Mouse (Mus musculus) heart, embryonic 10.5 days (tissue): ENCODE results near the gene Cerk. TPM values are rescaled to one million over a fixed set of nuclear protein-coding genes. Genes with fewer than 3 reads are reported as not detected.
"Not testable (repeated sequence)": the region's sequence is repeated elsewhere in the genome, so short reads cannot be mapped to it uniquely, and the experiment has no call there.

ENCODE experiments used
- DNase-seq: peaks from one replicate; pipeline ENCODE4 v3.0.0-alpha.2; 2017; ENCODE audit warnings: low spot score
- H3K27ac ChIP-seq: fragments of 300-500 bp; sonication (generic); 2 replicates; pipeline ENCODE4 v1.5.1; 2016; ENCODE audit warnings: mild to moderate bottlenecking
- H3K27me3 ChIP-seq: fragments of 300-500 bp; sonication (generic); 2 replicates; pipeline ENCODE4 v1.6.1; 2016; ENCODE audit warnings: mild to moderate bottlenecking; ENCODE audit not compliant: poor library complexity, insufficient read depth, severe bottlenecking
- H3K36me3 ChIP-seq: fragments of 300-500 bp; sonication (generic); 2 replicates; pipeline ENCODE4 v1.6.1; 2016; ENCODE audit warnings: mild to moderate bottlenecking, moderate library complexity
- H3K4me1 ChIP-seq: fragments of 300-500 bp; sonication (generic); 2 replicates; pipeline ENCODE4 v1.6.1; 2016; ENCODE audit warnings: mild to moderate bottlenecking
- H3K4me3 ChIP-seq: fragments of 300-500 bp; sonication (generic); 2 replicates; pipeline ENCODE4 v1.5.1; 2016; ENCODE audit warnings: mild to moderate bottlenecking, moderate library complexity
- H3K9me3 ChIP-seq: fragments of 300-500 bp; sonication (generic); 2 replicates; pipeline ENCODE4 v1.6.1; 2016; ENCODE audit warnings: mild to moderate bottlenecking, moderate library complexity
- WGBS: fragments of 180-500 bp; shearing (Covaris S2); methylation state at CpG from one replicate; pipeline ENCODE4 v1.1.7; 2016; 5-methylcytosine and 5-hydroxymethylcytosine counted together
- polyA plus RNA-seq: library from polyadenylated mRNA; unstranded; fragments of >200 nt; fragmentation: Nextera tagmentation; extraction: Ambion mirVana; gene quantifications from 2 replicates; pipeline ENCODE4 v1.2.1, GENCODE M21; 2016

Cerk gene
- polyA plus RNA-seq, 1 experiment from 2014 or later: 8.3 TPM

DNA sequence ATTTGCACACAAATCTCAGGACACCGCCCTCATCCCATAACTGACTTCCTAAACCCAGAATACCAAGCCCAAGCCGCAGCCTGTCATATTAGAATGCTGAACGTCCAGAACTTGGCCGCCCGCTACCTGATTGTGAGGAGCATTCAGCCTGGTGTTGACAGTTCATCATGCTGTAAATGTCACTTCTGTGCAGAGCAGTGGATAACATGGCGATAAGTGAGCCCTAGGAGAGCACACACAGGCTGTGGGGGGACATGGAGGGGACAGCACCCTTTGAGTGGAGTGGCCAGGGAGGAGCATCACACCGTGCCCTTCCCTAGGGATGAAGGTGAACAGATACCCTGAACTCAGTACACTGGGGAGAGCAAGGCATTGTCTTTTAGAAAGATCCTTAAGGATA, 76.7 kb downstream of the Cerk start:
- no peaks in the 10 kb centered on the region for H3K9me3 ChIP-seq
- 43% methylated on average over 7 of the region's 7 CpGs for WGBS
- no peak for DNase-seq
- H3K27me3 ChIP-seq: no peaks in the 10 kb centered on the region
- H3K4me3 ChIP-seq: no peak overlapping the region
- peak overlapping the region; percentile 85 for H3K27ac ChIP-seq
- H3K36me3 ChIP-seq: no peaks in the 10 kb centered on the region
- H3K4me1 ChIP-seq: peaks cover 86% of the 10 kb centered on the region

GRCm38 (mm10) chr15:86107831-86108471, 78.0 kb downstream of the Cerk start:
- WGBS: 71% methylated on average over 11 of the region's 11 CpGs
- Histone ChIP-seq H3K27ac (peak overlapping the region; percentile 85), H3K36me3 (no peaks in the 10 kb centered on the region; the same call in 1 of the 2 replicates), H3K27me3 (no peaks in the 10 kb centered on the region), H3K9me3 (no peaks in the 10 kb centered on the region), H3K4me3 (no peak overlapping the region), H3K4me1 (peaks cover 82% of the 10 kb centered on the region)
- DNase-seq: no peak

GRCm38 (mm10) chr15:86105751-86106150, 80.2 kb downstream of the Cerk start:
- H3K36me3 ChIP-seq: peaks cover 8% of the 10 kb centered on the region; the same call in 1 of the 2 replicates
- H3K27ac ChIP-seq: peak overlapping the region; percentile 69
- H3K9me3 ChIP-seq: no peaks in the 10 kb centered on the region
- WGBS: 68% methylated on average over 6 of the region's 6 CpGs
- H3K4me1 ChIP-seq: peaks cover 76% of the 10 kb centered on the region
- H3K27me3 ChIP-seq: no peaks in the 10 kb centered on the region
- no peak overlapping the region for H3K4me3 ChIP-seq
- no peak for DNase-seq

DNA sequence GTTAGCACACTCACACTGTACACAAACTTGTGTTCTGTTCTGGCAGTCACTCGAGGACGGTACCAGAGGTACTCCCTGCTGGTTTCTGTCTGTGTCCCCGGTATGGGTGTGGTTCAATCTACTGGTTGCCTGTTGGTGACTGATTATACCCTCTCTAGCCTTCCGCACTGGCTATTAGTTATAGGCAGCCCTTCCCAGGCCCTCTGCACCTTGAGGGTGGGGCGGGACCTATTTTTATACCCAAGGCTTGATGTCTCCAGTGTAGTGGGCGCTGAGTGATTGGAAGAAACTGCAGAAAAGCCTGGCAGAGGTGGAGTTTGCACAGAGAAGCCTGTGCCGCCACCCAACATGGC, 80.6 kb downstream of the Cerk start:
- Histone ChIP-seq H3K4me3 (0 out of 2 replicates have a peak overlapping the region, but pooled peaks have one; percentile 15), H3K36me3 (peaks cover 10% of the 10 kb centered on the region; the same call in 1 of the 2 replicates), H3K4me1 (peaks cover 76% of the 10 kb centered on the region), H3K27me3 (no peaks in the 10 kb centered on the region), H3K9me3 (no peaks in the 10 kb centered on the region), H3K27ac (peak overlapping the region; percentile 57; the same call in 1 of the 2 replicates)
- WGBS: 39% methylated on average over 7 of the region's 7 CpGs
- peak; percentile 90 for DNase-seq

DNA sequence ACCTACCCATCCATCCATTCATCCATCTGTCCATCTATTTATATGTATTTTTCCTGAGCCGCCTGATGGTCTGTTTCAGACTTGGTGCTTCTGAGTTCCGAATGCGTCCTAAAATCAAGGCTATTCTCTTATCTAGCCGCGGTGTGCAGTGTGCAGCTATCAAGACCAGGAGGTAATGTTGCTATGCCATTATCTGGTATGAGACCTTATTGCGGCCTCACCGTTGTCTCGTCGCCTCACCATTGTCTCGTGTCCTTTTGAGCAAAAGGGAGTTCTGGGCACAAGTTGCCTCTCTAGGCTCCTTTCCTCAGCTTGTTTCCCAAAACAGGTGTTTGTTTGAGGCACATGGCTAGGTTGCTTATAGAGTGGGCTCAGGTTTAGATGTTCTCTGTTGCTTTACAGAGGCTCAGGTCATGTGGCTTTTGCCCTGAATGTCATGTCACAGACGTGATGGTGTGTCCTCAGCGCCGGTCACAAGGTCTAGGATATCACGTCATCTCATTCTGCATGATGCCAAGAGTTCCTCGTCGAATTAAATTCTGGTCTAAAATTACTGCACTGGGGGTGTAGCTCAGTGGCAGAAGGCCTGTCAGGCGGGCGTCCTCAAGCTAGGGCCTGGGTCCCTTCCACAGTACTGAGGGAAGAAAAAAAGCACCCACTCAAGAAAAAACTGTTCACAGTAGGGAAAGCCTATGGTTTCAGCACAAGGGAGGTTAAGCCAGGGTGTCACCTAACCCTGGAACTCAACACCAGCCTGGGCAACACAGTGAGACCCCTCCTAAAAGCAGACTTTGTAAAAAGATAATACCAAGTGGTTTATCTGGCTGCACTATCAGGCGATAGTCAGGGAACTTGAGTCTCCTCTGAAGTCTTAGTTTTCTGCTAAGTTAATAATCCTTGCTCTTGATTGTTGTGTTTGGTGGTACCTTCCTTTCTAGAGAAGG, 81.3 kb downstream of the Cerk start:
- 77% methylated on average over 19 of the region's 19 CpGs for WGBS
- Histone ChIP-seq H3K9me3 (no peaks in the 10 kb centered on the region), H3K36me3 (peaks cover 10% of the 10 kb centered on the region; the same call in 1 of the 2 replicates), H3K4me3 (no peak overlapping the region), H3K27ac (peak overlapping the region; percentile 57), H3K27me3 (no peaks in the 10 kb centered on the region), H3K4me1 (peaks cover 72% of the 10 kb centered on the region)
- DNase-seq: no peak

DNA sequence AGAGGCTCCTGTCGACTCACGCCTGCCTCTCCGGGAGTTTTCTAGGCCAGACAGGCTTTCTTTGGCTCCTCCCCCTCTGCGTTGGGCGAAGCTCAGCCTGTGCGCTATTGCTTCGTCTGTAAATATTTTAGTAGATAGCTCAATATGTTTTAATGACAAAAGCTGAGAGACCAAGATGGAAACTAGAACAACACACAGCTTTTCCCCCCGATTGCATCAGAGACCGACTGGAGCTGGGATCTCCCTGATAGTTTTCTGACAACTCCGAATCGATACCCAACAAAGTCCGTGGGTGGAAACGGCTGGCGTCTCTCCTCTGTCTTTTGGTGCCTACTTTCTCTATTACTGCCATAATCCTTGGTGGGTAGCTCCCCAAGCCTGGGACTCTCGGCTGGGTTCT, 83.6 kb downstream of the Cerk start:
- Histone ChIP-seq H3K27me3 (no peaks in the 10 kb centered on the region), H3K4me3 (no peak overlapping the region), H3K27ac (no peak overlapping the region), H3K36me3 (peaks cover 10% of the 10 kb centered on the region; the same call in 1 of the 2 replicates), H3K9me3 (no peaks in the 10 kb centered on the region), H3K4me1 (peaks cover 60% of the 10 kb centered on the region)
- DNase-seq: no peak
- WGBS: 89% methylated on average over 15 of the region's 15 CpGs

DNA sequence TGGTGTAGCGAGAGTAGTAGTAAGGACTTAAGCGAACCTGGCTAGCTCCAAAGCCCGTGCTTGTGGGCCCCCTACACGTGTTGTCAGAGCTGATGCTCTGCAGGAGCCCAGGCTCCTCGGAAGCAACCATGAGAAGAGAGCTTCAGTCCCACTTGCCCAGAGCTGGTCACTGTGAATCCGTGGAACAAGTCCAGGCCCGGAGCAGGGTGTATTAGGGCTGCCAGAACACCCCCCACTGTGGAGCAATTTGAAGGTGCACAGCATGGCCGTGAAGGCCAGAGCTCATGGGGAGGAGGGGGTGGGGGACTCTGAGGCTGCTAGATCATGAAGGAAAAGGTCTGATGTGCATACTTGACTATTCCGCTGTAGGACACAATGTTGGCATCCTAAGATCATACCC, 84.4 kb downstream of the Cerk start:
- WGBS: 71% methylated on average over 9 of the region's 9 CpGs
- H3K4me1 ChIP-seq: peaks cover 53% of the 10 kb centered on the region
- H3K4me3 ChIP-seq: no peak overlapping the region
- H3K27me3 ChIP-seq: no peaks in the 10 kb centered on the region
- DNase-seq: no peak
- no peaks in the 10 kb centered on the region for H3K9me3 ChIP-seq
- no peak overlapping the region for H3K27ac ChIP-seq
- H3K36me3 ChIP-seq: peaks cover 10% of the 10 kb centered on the region; the same call in 1 of the 2 replicates

- peaks cover 16% of the 10 kb centered on the region; the same call in 1 of the 2 replicates for H3K36me3 ChIP-seq
- DNase-seq: no peak
- no peak overlapping the region for H3K27ac ChIP-seq
- no peak overlapping the region for H3K4me3 ChIP-seq
- H3K9me3 ChIP-seq: no peaks in the 10 kb centered on the region
- no peaks in the 10 kb centered on the region for H3K27me3 ChIP-seq
- WGBS: 57% methylated on average over 2 of the region's 2 CpGs
- H3K4me1 ChIP-seq: peaks cover 33% of the 10 kb centered on the region
Measured at GRCm38 (mm10) chr15:86097871-86098270, 88.1 kb downstream of the Cerk start.

DNA sequence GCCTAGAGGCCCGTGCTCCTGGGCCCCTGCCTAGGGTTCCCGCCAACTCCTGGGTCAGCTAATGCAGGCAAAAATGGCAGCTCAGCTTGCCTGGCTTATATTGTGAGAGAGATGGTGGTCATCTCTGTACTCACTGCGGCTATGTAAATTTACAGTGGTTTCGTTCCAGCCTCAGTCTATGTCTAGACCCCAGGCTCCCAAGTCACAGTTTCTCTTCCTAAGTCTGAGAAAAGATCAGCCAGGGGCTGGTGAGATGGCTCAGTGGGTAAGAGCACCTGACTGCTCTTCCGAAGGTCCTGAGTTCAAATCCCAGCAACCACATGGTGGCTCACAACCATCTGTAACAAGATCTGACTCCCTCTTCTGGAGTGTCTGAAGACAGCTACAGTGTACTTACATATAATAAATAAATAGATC, 89.3 kb downstream of the Cerk start:
- not testable (repeated sequence) for H3K9me3 ChIP-seq, H3K27me3 ChIP-seq, DNase-seq, H3K4me3 ChIP-seq
- peaks cover 13% of the 10 kb centered on the region; the same call in 1 of the 2 replicates for H3K36me3 ChIP-seq
- WGBS: 93% methylated on average over 5 of the region's 5 CpGs
- peak overlapping the region; percentile 23; the same call in 1 of the 2 replicates for H3K27ac ChIP-seq
- peaks cover 31% of the 10 kb centered on the region for H3K4me1 ChIP-seq

GRCm38 (mm10) chr15:86095722-86096603, 90.0 kb downstream of the Cerk start:
- no peaks in the 10 kb centered on the region for H3K9me3 ChIP-seq
- peaks cover 13% of the 10 kb centered on the region; the same call in 1 of the 2 replicates for H3K36me3 ChIP-seq
- no peaks in the 10 kb centered on the region for H3K27me3 ChIP-seq
- 88% methylated on average over 17 of the region's 17 CpGs for WGBS
- no peak overlapping the region for H3K4me3 ChIP-seq
- peaks cover 29% of the 10 kb centered on the region for H3K4me1 ChIP-seq
- no peak for DNase-seq
- H3K27ac ChIP-seq: peak overlapping the region; percentile 23; the same call in 1 of the 2 replicates

DNA sequence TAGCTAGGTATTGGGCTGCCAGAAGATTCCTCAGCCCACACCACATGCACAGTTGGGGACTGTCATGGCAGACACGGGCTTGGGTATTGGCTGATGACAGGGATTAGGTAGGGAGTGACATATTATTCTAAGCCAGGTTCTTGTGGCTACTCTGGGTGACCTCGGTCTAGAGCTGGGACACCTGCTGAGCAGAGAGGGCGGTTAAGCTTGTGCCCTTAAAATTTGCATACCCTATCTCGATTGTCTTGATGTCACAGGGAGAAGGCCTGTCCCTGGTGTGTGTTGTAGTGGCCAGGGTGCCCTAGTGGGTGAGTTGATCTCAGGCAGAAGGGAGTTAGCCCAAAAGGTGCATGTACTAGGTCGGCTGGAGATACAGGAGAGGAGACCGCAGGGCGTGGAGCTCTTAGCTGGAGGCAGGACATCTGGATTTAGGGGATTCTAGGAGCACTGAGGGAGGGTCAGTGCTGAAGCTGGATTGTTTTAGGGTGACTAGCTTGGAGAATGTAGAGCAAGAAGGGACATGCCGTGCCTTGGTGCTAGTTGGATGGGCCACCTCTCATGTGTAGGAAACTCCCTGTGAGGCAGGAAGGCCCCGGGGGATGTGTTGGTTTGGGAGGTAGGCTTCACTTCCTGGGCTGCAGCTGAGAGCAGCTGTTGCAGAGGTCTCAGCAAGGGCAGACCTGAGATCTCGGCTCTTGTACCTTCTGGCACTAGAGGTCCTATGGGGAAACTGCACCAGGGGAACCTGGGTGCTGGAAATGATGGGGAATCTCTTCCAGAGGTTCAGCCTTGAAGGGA, 91.4 kb downstream of the Cerk start:
- peaks cover 9% of the 10 kb centered on the region; the same call in 1 of the 2 replicates for H3K36me3 ChIP-seq
- 66% methylated on average over 10 of the region's 10 CpGs for WGBS
- H3K4me1 ChIP-seq: peaks cover 33% of the 10 kb centered on the region

More for the DNA sequence above, 91.4 kb downstream of the Cerk start:
- Histone ChIP-seq H3K27me3 (no peaks in the 10 kb centered on the region), H3K27ac (0 out of 2 replicates have a peak overlapping the region, but pooled peaks have one; percentile 19), H3K9me3 (no peaks in the 10 kb centered on the region), H3K4me3 (no peak overlapping the region)
- no peak for DNase-seq
